Mouse (Mus musculus): ENCODE results near the gene Crtc2. TPM values are rescaled to one million over a fixed set of nuclear protein-coding genes. Genes with fewer than 3 reads are reported as not detected.
A peak's percentile ranks its signal among the peaks of the same experiment; 100 is the strongest.

Gene Crtc2
- polyA plus RNA-seq, 1 experiment from 2014 or later = 8.9 TPM

DNA sequence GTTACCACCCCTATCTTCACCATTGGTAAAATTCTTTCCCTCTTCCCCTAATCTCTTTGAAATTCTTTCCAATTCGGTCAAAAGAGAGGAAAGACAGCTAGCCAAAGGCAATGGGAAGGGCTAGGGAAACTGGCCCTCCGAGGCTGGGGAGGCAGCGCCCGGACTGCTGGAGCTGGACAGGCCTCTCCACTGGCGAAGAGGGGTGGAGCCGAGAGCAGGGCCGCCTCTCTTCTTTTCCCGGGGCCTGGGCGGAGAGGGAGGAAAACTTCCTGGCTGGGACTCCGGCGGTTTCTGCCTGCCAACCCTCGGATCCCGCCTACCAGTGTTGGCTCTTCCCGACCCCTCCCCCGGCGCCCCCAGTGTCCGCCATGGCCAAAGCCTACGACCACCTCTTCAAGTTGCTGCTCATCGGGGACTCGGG, 33.4 kb upstream of the Crtc2 start:
- peak; percentile 86 for ATAC-seq (ENCODE audit: low FRiP score, low TSS enrichment)
- no peaks in the 10 kb centered on the region for H3K36me3 ChIP-seq (ENCODE audit: control insufficient read depth, insufficient read depth, low read length)
- H3K9ac ChIP-seq (ENCODE audit: low read length) = peak overlapping the region; percentile 74
- no peaks in the 10 kb centered on the region for H3K9me3 ChIP-seq (ENCODE audit: control insufficient read depth, low read length)
- no peaks in the 10 kb centered on the region for H3K27me3 ChIP-seq (ENCODE audit: control insufficient read depth, insufficient read depth, low read length)
- WGBS = 0% methylated on average over 19 of the region's 20 CpGs
- peak overlapping the region; percentile 88 for H3K27ac ChIP-seq (replicated peaks)
- H3K4me3 ChIP-seq (ENCODE audit: low read depth, low read length) = peak overlapping the region; percentile 54
- no peaks in the 10 kb centered on the region for H3K4me1 ChIP-seq (replicated peaks; ENCODE audit: control insufficient read depth, insufficient read depth)
- peak; percentile 84 for DNase-seq (ENCODE audit: low spot score)
- TF ChIP-seq EP300 (optimal IDR thresholded peaks at IDR 0.05) = no peak
- no peak for TF ChIP-seq CTCF (IDR thresholded peaks at IDR 0.05; ENCODE audit: low read depth)
- peak overlapping the region; percentile 78 for H3K4me2 ChIP-seq (replicated peaks; ENCODE audit: low read depth)

DNA sequence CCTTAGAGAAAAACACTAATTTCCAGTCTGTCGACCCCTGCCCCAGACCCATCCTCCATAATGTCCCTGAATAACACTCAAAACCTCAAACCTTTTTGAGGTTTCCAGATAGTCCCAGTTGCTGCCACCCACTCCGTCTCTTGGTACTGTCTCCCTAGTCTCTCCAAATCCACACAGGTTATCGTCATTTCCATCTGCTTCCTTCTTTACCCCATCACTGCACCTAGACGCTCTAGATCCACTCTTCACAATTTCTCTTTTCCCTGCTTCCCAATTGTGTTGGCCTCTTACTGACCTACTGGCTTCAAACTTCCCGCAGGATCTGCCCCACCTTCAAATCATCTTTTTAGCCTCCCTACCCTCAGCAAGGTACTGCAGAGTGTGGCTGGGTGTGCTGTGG, 32.8 kb upstream of the Crtc2 start:
- Histone ChIP-seq H3K27me3 (ENCODE audit: control insufficient read depth, insufficient read depth, low read length) (no peaks in the 10 kb centered on the region), H3K4me2 (replicated peaks; ENCODE audit: low read depth) (peak overlapping the region; percentile 78), H3K27ac (replicated peaks) (peak overlapping the region; percentile 13; the same call in 1 of the 2 replicates), H3K9ac (ENCODE audit: low read length) (peak overlapping the region; percentile 74), H3K36me3 (ENCODE audit: control insufficient read depth, insufficient read depth, low read length) (no peaks in the 10 kb centered on the region), H3K9me3 (ENCODE audit: control insufficient read depth, low read length) (no peaks in the 10 kb centered on the region), H3K4me1 (replicated peaks; ENCODE audit: control insufficient read depth, insufficient read depth) (no peaks in the 10 kb centered on the region), H3K4me3 (ENCODE audit: low read depth, low read length) (peak overlapping the region; percentile 54)
- no peak for TF ChIP-seq CTCF (IDR thresholded peaks at IDR 0.05; ENCODE audit: low read depth)
- TF ChIP-seq EP300 (optimal IDR thresholded peaks at IDR 0.05) = no peak
- DNase-seq (ENCODE audit: low spot score) (no peak), ATAC-seq (ENCODE audit: low FRiP score, low TSS enrichment) (no peak)
- 13% methylated on average over 5 of the region's 5 CpGs for WGBS

DNA sequence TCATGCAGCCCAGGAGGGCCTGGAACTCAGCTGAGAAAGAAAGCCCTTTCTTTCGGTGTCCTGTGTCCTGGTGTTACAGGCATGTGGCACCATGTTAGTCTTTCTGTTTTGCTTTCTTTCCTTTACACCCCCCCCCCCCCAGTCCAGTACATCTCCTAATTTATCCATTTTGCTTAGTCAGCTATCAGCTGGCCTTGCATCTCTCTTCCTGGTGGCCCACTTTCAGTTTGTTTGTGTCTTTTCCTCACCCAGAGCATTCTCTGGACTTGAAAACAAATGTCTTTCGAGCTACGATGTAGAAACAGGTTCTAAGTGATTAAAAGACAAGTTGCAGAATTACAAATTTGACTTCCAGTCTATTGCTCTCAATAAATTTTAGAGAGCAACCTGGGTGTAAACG, 31.5 kb upstream of the Crtc2 start:
- Histone ChIP-seq H3K9me3 (ENCODE audit: control insufficient read depth, low read length) (no peaks in the 10 kb centered on the region), H3K9ac (ENCODE audit: low read length) (no peak overlapping the region), H3K4me3 (ENCODE audit: low read depth, low read length) (no peak overlapping the region), H3K4me1 (replicated peaks; ENCODE audit: control insufficient read depth, insufficient read depth) (no peaks in the 10 kb centered on the region), H3K36me3 (ENCODE audit: control insufficient read depth, insufficient read depth, low read length) (no peaks in the 10 kb centered on the region), H3K4me2 (replicated peaks; ENCODE audit: low read depth) (no peak overlapping the region), H3K27ac (replicated peaks) (no peak overlapping the region), H3K27me3 (ENCODE audit: control insufficient read depth, insufficient read depth, low read length) (no peaks in the 10 kb centered on the region)
- no peak for TF ChIP-seq EP300 (optimal IDR thresholded peaks at IDR 0.05)
- no peak for ATAC-seq (ENCODE audit: low FRiP score, low TSS enrichment)
- DNase-seq (ENCODE audit: low spot score) = no peak
- 85% methylated on average over 4 of the region's 4 CpGs for WGBS

DNA sequence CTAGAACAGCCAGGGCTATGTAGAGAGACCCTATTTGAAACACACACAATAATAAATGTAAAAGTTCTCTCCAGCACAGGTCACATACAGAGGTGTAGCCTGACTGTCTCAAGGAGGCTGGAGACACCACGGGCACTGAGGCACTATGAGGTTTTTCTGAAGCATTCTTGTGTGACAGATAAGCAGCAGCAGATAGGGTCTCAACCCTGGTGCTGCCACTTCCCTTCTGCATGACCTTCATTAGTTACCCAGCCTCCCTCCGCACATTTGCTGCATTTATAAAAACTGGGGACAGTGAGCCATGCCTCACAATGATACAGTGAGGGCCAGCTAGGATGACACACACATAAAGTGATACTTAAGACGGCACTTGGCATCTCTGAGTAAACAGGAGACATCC, 31.0 kb upstream of the Crtc2 start:
- Histone ChIP-seq H3K9me3 (ENCODE audit: control insufficient read depth, low read length) (no peaks in the 10 kb centered on the region), H3K4me1 (replicated peaks; ENCODE audit: control insufficient read depth, insufficient read depth) (no peaks in the 10 kb centered on the region), H3K4me3 (ENCODE audit: low read depth, low read length) (no peak overlapping the region), H3K4me2 (replicated peaks; ENCODE audit: low read depth) (no peak overlapping the region), H3K27me3 (ENCODE audit: control insufficient read depth, insufficient read depth, low read length) (no peaks in the 10 kb centered on the region), H3K9ac (ENCODE audit: low read length) (no peak overlapping the region), H3K36me3 (ENCODE audit: control insufficient read depth, insufficient read depth, low read length) (no peaks in the 10 kb centered on the region), H3K27ac (replicated peaks) (no peak overlapping the region)
- ATAC-seq (ENCODE audit: low FRiP score, low TSS enrichment) (no peak), DNase-seq (ENCODE audit: low spot score) (no peak)
- 72% methylated on average over 3 of the region's 3 CpGs for WGBS
- no peak for TF ChIP-seq EP300 (optimal IDR thresholded peaks at IDR 0.05)
- no peak for TF ChIP-seq CTCF (IDR thresholded peaks at IDR 0.05; ENCODE audit: low read depth)

DNA sequence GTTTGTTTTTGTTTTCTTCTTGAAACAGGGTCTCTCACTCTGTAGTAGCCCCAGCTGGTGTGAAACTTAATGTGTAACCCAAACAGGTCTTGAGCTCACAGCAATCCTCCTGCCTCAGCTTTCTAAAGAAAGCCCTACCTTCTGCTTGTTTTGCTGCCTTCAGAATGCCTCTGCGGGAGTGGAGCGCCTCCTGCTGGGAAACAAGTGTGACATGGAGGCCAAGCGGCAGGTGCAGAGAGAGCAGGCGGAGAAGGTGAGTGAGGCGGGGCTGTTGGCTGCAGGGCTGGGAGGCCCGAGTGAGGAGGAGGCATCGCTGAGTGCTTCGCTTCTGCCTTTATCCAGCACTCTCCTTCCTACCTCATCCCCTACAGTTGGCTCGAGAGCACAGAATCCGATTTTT, 29.6 kb upstream of the Crtc2 start:
- peak; percentile 34; the same call in 1 of the 2 replicates for TF ChIP-seq CTCF (IDR thresholded peaks at IDR 0.05; ENCODE audit: low read depth)
- no peak for TF ChIP-seq EP300 (optimal IDR thresholded peaks at IDR 0.05)
- no peak for DNase-seq (ENCODE audit: low spot score)
- WGBS = 77% methylated on average over 10 of the region's 10 CpGs
- Histone ChIP-seq H3K36me3 (ENCODE audit: control insufficient read depth, insufficient read depth, low read length) (no peaks in the 10 kb centered on the region), H3K27ac (replicated peaks) (no peak overlapping the region), H3K9ac (ENCODE audit: low read length) (no peak overlapping the region), H3K4me3 (ENCODE audit: low read depth, low read length) (no peak overlapping the region), H3K4me2 (replicated peaks; ENCODE audit: low read depth) (no peak overlapping the region), H3K4me1 (replicated peaks; ENCODE audit: control insufficient read depth, insufficient read depth) (no peaks in the 10 kb centered on the region), H3K27me3 (ENCODE audit: control insufficient read depth, insufficient read depth, low read length) (no peaks in the 10 kb centered on the region), H3K9me3 (ENCODE audit: control insufficient read depth, low read length) (no peaks in the 10 kb centered on the region)
- no peak for ATAC-seq (ENCODE audit: low FRiP score, low TSS enrichment)

DNA sequence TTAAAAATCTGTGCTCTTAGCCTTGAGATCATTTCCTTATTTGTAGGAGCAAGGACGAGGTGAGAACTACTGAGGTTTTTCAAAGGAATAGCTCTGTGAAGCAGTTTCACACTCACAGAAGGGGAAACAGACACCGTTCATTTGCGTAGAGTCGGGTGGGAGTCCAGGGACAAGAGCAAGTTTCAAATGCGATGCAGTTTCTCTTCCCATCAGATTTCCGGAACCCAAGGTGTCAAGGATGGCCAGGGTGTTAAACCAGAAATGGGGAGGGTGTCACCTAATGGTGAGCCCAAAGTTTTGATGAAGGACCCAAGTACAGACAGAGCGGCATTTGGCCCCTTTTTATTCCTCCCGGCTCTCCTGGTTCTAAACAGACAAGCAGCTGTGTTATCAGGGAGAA, 22.9 kb upstream of the Crtc2 start:
- no peaks in the 10 kb centered on the region for H3K27me3 ChIP-seq (ENCODE audit: control insufficient read depth, insufficient read depth, low read length)
- no peaks in the 10 kb centered on the region for H3K4me1 ChIP-seq (replicated peaks; ENCODE audit: control insufficient read depth, insufficient read depth)
- ATAC-seq (ENCODE audit: low FRiP score, low TSS enrichment) (no peak), DNase-seq (ENCODE audit: low spot score) (no peak)
- no peaks in the 10 kb centered on the region for H3K9me3 ChIP-seq (ENCODE audit: control insufficient read depth, low read length)
- peak overlapping the region; percentile 77 for H3K4me3 ChIP-seq (ENCODE audit: low read depth, low read length)
- peak overlapping the region; percentile 63 for H3K4me2 ChIP-seq (replicated peaks; ENCODE audit: low read depth)
- no peak for TF ChIP-seq CTCF (IDR thresholded peaks at IDR 0.05; ENCODE audit: low read depth)
- no peak for TF ChIP-seq EP300 (optimal IDR thresholded peaks at IDR 0.05)
- 13% methylated on average over 8 of the region's 8 CpGs for WGBS
- H3K36me3 ChIP-seq (ENCODE audit: control insufficient read depth, insufficient read depth, low read length) = peaks cover 9% of the 10 kb centered on the region
- peak overlapping the region; percentile 93; the same call in 1 of the 2 replicates for H3K27ac ChIP-seq (replicated peaks)
- 0 out of 2 replicates have a peak overlapping the region, but pooled peaks have one; percentile 23 for H3K9ac ChIP-seq (ENCODE audit: low read length)
